Mouse (Mus musculus): Measurements from ENCODE around the gene Lrrc7. TPM values are rescaled to one million over a fixed set of nuclear protein-coding genes. Genes with fewer than 3 reads are reported as not detected.

Lrrc7 gene
- polyA plus RNA-seq, 1 experiment from 2014 or later = 12.8 TPM

DNA sequence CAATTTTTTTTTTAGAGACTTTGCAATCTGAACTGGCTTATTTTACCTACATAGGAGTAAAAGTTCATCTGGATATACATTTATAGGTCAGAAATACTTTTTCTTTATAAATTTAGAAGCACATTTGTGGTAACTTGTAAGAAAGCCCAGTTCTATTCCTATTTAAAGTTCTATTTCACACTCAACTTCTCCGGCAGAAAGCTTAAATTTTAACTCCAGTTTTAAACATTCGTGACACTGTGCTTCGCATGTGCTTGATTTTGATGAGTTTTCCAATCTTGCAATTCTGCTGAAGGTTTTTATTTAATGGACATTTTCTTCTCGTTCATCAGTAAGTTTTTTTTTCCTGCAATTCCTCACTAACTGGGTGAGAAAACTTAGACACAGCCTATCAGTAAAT, 205.8 kb downstream of the Lrrc7 start:
- 91% methylated on average over 4 of the region's 4 CpGs for WGBS

DNA sequence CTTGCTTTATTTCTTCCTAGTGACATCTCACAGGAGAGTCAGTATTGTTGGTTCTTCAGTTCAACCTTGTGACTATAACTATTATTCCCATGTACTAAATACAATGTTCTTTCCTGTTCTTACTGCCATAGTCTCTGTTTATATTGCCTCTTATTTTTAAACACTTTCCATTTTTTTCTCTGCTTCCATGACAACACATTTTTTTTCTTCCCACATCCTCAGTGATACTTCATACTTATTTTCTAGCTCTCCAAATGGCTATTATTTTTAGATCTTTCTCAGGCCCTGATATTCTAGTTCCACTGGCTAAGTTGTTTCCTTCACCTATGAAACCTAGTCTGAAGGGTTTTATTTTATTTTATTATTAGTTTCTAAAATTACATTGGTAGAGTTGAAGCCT, 221.2 kb downstream of the Lrrc7 start:
- Histone ChIP-seq H3K4me3 (no peak overlapping the region), H3K4me2 (no peak overlapping the region), H3K9me3 (no peaks in the 10 kb centered on the region), H3K4me1 (replicated peaks) (no peaks in the 10 kb centered on the region), H3K9ac (no peak overlapping the region), H3K36me3 (no peaks in the 10 kb centered on the region), H3K27me3 (no peaks in the 10 kb centered on the region), H3K27ac (replicated peaks) (no peak overlapping the region)
- ATAC-seq (ENCODE audit: low FRiP score, low read depth) = no peak

More for the DNA sequence above, 205.8 kb downstream of the Lrrc7 start:
- Histone ChIP-seq H3K9ac (no peak overlapping the region), H3K27ac (replicated peaks) (no peak overlapping the region), H3K4me2 (no peak overlapping the region), H3K4me3 (no peak overlapping the region), H3K27me3 (no peaks in the 10 kb centered on the region), H3K4me1 (replicated peaks) (no peaks in the 10 kb centered on the region), H3K36me3 (0 out of 2 replicates have a peak, but pooled peaks cover 5% of the 10 kb centered on the region), H3K9me3 (no peaks in the 10 kb centered on the region)
- ATAC-seq (ENCODE audit: low FRiP score, low read depth) = no peak

DNA sequence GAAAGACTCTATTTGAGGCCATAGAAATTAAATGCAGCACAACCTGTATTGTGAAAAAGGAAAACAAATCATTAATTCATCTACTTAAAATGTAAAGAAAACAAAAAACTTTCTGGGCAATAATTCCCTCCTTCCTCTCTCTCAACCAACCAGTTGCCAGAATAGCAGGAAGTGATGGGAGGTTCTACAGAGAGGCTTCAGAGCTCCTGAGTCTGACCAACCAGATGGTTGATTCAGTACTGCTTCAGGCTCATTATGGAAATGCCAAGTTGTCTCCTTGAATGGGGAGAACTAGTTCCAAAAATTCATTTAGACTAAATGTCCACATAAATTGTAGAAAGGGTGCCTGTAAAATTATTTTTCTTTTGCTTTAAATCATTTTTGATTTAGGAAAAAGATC, 231.9 kb downstream of the Lrrc7 start:
- no peak overlapping the region for H3K27ac ChIP-seq (replicated peaks)
- no peak overlapping the region for H3K4me2 ChIP-seq
- H3K27me3 ChIP-seq = no peaks in the 10 kb centered on the region
- H3K9me3 ChIP-seq = no peaks in the 10 kb centered on the region
- H3K9ac ChIP-seq = no peak overlapping the region
- H3K4me3 ChIP-seq = no peak overlapping the region
- no peaks in the 10 kb centered on the region for H3K4me1 ChIP-seq (replicated peaks)
- no peaks in the 10 kb centered on the region for H3K36me3 ChIP-seq
- ATAC-seq (ENCODE audit: low FRiP score, low read depth) = no peak

DNA sequence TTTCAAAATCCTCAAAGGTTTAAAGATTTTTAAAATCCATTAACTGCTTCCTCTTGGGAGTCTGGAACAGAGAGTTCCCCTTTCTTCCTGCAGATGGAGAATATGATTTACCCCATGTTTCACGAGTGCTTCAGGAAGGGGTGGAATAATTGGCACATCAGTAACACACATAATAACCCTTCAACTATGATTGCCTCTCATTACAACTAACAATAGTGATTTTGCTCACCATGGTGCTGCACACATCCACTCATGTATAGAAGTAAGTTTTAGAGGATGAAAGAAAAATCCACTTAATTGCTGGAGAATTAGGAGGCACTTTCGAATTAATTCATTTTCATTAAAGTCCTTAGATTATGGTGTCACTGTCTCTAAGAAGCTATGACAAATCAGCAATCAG, 251.6 kb downstream of the Lrrc7 start:
- no peak for ATAC-seq (ENCODE audit: low FRiP score, low read depth)
- no peaks in the 10 kb centered on the region for H3K36me3 ChIP-seq
- 58% methylated on average over 2 of the region's 2 CpGs for WGBS
- H3K9me3 ChIP-seq = no peaks in the 10 kb centered on the region
- no peak overlapping the region for H3K4me3 ChIP-seq
- no peak overlapping the region for H3K4me2 ChIP-seq
- no peak overlapping the region for H3K27ac ChIP-seq (replicated peaks)
- no peaks in the 10 kb centered on the region for H3K4me1 ChIP-seq (replicated peaks)
- H3K27me3 ChIP-seq = no peaks in the 10 kb centered on the region
- H3K9ac ChIP-seq = no peak overlapping the region

DNA sequence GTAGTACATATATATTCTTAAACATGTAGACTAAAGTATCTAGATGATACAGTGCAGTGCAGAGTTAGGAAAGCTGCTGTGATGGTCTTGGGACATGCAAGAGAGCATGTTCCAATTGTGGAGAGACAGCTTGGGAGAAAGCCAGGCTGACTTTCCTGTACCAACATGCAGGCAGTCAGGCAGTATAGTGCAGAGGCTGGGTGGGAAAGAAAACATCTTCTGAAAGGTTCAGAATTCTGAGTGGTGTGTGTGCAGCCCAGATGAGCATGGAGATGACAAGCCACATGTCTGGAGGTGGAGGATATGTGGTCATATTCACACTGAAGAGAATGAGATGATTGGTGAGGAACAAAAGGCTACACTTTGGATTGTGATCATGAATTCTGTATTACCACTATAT, 254.6 kb downstream of the Lrrc7 start:
- Histone ChIP-seq H3K9ac (no peak overlapping the region), H3K9me3 (no peaks in the 10 kb centered on the region), H3K27me3 (no peaks in the 10 kb centered on the region), H3K36me3 (no peaks in the 10 kb centered on the region), H3K4me1 (replicated peaks) (no peaks in the 10 kb centered on the region), H3K4me2 (no peak overlapping the region), H3K27ac (replicated peaks) (no peak overlapping the region), H3K4me3 (no peak overlapping the region)
- ATAC-seq (ENCODE audit: low FRiP score, low read depth) = 0 out of 2 replicates have a peak, but pooled peaks have one; percentile 27

DNA sequence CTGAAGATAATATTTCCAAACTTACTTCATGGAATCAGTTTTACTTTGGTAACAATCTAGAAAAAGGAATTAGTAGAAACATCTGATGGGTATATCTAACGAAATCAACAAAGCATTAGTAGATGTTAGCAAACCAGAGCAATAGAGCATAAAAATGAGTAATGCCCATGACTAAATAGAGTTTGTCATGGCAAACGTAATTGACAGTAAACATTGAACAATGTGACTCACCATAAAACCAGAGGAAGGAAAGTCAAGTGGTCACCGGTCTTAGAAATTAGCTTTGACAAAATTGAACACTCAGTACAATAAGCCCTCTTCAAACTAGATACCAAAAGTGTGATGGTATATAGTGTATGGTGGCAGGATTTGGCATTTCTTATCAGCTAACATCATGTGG, 263.3 kb downstream of the Lrrc7 start:
- Histone ChIP-seq H3K4me2 (no peak overlapping the region), H3K36me3 (no peaks in the 10 kb centered on the region), H3K4me1 (replicated peaks) (no peaks in the 10 kb centered on the region), H3K4me3 (no peak overlapping the region), H3K9me3 (no peaks in the 10 kb centered on the region), H3K27ac (replicated peaks) (no peak overlapping the region), H3K27me3 (no peaks in the 10 kb centered on the region), H3K9ac (no peak overlapping the region)
- 76% methylated on average over 3 of the region's 3 CpGs for WGBS
- no peak for ATAC-seq (ENCODE audit: low FRiP score, low read depth)

DNA sequence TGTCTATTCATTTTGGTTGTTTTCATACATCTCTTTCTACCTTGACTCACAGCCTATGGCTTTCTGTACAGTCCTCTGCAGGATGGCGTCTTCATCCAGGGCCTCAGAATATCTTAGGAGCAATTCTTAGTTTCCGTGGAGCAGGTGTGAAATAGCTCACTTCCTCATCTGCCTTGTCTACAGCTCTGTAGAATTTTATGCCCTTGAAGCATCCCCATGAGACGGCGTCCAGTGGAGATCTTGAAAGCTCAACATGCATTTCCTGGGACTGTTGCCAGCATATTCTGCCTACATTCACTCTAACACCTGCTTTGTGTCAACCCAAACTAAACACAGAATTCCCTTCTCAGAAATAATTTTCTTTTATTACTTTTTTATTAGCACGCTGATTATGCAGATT, 267.0 kb downstream of the Lrrc7 start:
- Histone ChIP-seq H3K4me1 (replicated peaks) (no peaks in the 10 kb centered on the region), H3K4me3 (no peak overlapping the region), H3K27me3 (no peaks in the 10 kb centered on the region), H3K9ac (no peak overlapping the region), H3K27ac (replicated peaks) (no peak overlapping the region), H3K36me3 (no peaks in the 10 kb centered on the region), H3K4me2 (no peak overlapping the region), H3K9me3 (no peaks in the 10 kb centered on the region)
- ATAC-seq (ENCODE audit: low FRiP score, low read depth) = peak; percentile 66
- 55% methylated on average over 5 of the region's 5 CpGs for WGBS

DNA sequence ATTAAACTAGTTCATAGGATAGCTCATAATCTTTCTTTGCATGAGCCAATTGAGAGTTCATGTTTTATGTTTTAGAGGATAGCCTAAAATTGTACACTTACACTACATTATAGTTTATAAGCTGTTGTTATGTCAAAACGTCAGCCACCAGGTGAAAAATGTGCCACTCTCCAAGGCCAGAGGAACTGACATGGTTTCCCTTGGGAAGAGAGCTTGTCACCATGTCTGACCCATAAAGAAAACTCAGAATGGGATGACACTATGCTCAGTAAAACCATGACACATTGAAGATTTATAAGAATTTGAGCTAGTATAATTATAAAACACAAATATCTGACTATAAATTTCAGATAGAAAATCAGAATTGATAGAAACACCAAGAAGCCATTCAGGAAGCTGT, 277.6 kb downstream of the Lrrc7 start:
- no peak for ATAC-seq (ENCODE audit: low FRiP score, low read depth)
- Histone ChIP-seq H3K4me3 (no peak overlapping the region), H3K9ac (no peak overlapping the region), H3K4me2 (no peak overlapping the region), H3K4me1 (replicated peaks) (0 out of 2 replicates have a peak, but pooled peaks cover 3% of the 10 kb centered on the region), H3K9me3 (no peaks in the 10 kb centered on the region), H3K36me3 (no peaks in the 10 kb centered on the region), H3K27ac (replicated peaks) (no peak overlapping the region), H3K27me3 (no peaks in the 10 kb centered on the region)
- WGBS = 56% methylated on average over 1 of the region's 1 CpGs

DNA sequence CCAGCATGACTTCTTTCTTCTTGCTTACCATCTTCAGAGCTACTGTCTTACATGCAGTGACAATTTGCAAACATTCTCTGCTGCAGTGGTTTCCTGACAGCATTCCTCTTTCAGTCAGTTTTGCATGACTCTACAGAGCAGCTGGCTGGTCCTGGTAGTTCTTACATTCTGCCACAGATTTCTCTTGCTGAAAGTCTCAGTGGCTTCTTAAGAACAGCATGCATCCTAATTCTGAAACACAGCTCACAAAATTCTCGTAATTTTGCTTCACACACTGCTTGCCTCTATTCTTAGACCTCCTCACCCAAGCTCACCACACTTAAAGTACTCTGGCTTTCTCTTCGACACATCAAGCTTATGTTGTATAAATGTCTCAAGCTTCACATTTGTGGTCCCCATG, 283.4 kb downstream of the Lrrc7 start:
- Histone ChIP-seq H3K9me3 (no peaks in the 10 kb centered on the region), H3K4me1 (replicated peaks) (no peaks in the 10 kb centered on the region), H3K27me3 (no peaks in the 10 kb centered on the region), H3K36me3 (no peaks in the 10 kb centered on the region), H3K4me3 (no peak overlapping the region), H3K9ac (no peak overlapping the region), H3K27ac (replicated peaks) (no peak overlapping the region), H3K4me2 (no peak overlapping the region)
- ATAC-seq (ENCODE audit: low FRiP score, low read depth) = no peak
- WGBS = 79% methylated on average over 2 of the region's 2 CpGs

DNA sequence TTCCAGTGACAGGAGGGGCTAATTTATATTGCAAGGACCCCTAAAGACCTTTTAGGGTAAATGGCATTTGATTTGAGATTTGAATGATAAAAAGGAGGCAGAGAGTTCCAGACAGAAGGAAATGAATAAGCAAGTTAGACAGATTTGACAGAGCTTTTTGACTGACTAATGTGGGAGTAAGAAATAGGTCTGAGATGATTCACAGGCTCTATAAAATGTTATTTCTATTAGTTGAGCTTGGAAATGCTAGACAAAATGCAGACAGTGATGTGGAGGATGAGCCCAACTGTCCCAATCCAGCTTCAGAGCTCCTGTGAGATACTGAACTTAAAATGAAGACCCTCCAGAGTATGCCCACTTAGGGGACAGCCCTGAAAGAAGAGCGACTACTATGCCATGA, 289.3 kb downstream of the Lrrc7 start:
- H3K9me3 ChIP-seq = no peaks in the 10 kb centered on the region
- H3K4me1 ChIP-seq (replicated peaks) = no peaks in the 10 kb centered on the region
- no peaks in the 10 kb centered on the region for H3K27me3 ChIP-seq
- no peaks in the 10 kb centered on the region for H3K36me3 ChIP-seq
- H3K4me2 ChIP-seq = no peak overlapping the region
- WGBS = 94% methylated on average over 1 of the region's 1 CpGs
- H3K4me3 ChIP-seq = no peak overlapping the region
- no peak for ATAC-seq (ENCODE audit: low FRiP score, low read depth)
- H3K9ac ChIP-seq = no peak overlapping the region
- no peak overlapping the region for H3K27ac ChIP-seq (replicated peaks)

DNA sequence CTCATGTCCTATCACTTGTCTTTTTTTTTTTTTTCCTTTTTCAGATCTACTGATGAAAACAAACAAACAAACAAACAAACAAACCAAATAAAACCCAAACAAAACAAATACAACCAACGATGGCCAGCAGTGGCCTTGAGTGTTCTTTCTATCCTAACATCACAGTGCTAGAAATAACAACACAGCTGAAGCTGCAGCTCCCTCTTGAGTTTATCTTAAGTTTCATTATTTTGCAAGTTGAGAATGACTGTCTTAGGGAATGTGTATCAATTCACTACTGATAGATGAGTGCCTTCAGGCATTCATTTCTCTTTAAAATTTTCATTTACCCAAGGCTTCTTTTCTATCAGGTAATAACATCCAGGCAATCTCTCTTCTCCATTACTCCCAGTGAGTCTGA, 291.1 kb downstream of the Lrrc7 start:
- Histone ChIP-seq H3K36me3 (no peaks in the 10 kb centered on the region), H3K9ac (no peak overlapping the region), H3K4me1 (replicated peaks) (no peaks in the 10 kb centered on the region), H3K4me3 (no peak overlapping the region), H3K9me3 (no peaks in the 10 kb centered on the region), H3K4me2 (no peak overlapping the region), H3K27me3 (no peaks in the 10 kb centered on the region), H3K27ac (replicated peaks) (no peak overlapping the region)
- ATAC-seq (ENCODE audit: low FRiP score, low read depth) = no peak
- 64% methylated on average over 1 of the region's 1 CpGs for WGBS

DNA sequence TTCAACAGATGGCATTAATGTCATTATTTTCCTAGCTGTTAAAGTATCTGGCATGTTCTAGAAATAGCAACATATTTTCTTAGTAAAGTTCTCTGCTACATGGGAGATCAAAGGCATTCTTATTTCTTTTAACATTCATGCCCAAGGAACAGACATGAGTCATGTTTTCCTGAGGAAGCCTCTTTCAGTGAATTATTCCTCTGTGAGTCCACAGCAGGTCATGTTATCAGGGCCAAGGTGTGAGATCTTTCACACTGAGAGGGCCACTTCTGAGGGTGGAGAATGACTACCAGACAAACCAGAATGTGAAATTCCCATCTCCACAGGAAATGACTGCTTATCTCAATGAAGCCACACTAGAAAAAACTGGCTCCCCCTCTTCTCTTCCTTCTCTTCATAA, 309.4 kb downstream of the Lrrc7 start:
- ATAC-seq (ENCODE audit: low FRiP score, low read depth) = no peak
- Histone ChIP-seq H3K4me2 (no peak overlapping the region), H3K9me3 (no peaks in the 10 kb centered on the region), H3K9ac (no peak overlapping the region), H3K4me3 (no peak overlapping the region), H3K36me3 (no peaks in the 10 kb centered on the region), H3K27me3 (no peaks in the 10 kb centered on the region), H3K27ac (replicated peaks) (no peak overlapping the region), H3K4me1 (replicated peaks) (no peaks in the 10 kb centered on the region)

DNA sequence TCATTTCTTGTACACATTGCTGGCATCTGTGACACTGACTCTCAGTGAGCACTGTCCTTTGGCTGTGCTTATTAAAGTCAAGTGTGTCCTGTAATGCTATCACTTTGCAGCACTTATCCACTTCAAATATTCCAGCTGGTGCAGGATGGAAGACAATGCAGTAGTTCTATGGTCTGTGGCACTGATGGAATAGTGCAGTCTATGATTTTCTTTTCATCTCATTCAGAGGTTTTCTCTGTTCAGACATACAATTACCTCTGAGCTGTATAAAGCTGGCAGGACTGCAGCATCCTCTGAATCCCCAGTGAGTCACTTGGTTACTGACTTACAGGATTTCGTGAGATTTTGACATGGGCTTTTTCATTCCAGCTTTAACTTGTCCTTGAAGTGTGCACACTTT, 314.3 kb downstream of the Lrrc7 start:
- H3K4me2 ChIP-seq = no peak overlapping the region
- ATAC-seq (ENCODE audit: low FRiP score, low read depth) = no peak
- H3K9ac ChIP-seq = no peak overlapping the region
- no peaks in the 10 kb centered on the region for H3K36me3 ChIP-seq
- no peak overlapping the region for H3K4me3 ChIP-seq
- WGBS = 69% methylated on average over 1 of the region's 1 CpGs
- no peak overlapping the region for H3K27ac ChIP-seq (replicated peaks)
- H3K9me3 ChIP-seq = no peaks in the 10 kb centered on the region
- no peaks in the 10 kb centered on the region for H3K27me3 ChIP-seq
- H3K4me1 ChIP-seq (replicated peaks) = no peaks in the 10 kb centered on the region
